Mouse (Mus musculus): ENCODE measurements around the gene Lats2. TPM values are rescaled to one million over a fixed set of nuclear protein-coding genes. Genes with fewer than 3 reads are reported as not detected.
"Not testable (repeated sequence)": the region's sequence is repeated elsewhere in the genome, so short reads cannot be mapped to it uniquely, and the experiment has no call there.

Lats2 gene
- total RNA-seq, 2 experiments from 2014 or later = 3.2 to 11.0 TPM

DNA sequence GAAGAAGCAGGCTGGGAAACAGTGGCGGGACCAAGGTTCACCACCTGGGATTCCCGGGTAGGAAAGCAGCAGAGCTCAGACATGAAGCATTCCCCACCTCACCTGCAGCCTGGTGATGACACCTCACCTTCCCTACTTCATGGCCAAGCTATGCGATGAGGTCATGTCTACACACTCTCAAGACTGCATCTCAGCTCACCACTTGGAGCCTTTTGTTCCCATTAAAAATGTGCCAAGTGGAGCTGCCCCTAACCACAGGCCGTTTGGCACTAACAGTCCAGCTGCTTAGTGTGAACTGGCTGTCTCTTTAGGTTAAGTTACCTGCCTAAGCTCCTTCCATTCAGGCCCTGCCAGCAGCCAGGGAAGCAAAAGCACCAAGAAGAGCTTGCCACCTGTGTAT is 53.1 kb downstream of the Lats2 start:
- ATAC-seq (replicated peaks; ENCODE audit: low FRiP score, low TSS enrichment, poor library complexity, severe bottlenecking) = no peak

DNA sequence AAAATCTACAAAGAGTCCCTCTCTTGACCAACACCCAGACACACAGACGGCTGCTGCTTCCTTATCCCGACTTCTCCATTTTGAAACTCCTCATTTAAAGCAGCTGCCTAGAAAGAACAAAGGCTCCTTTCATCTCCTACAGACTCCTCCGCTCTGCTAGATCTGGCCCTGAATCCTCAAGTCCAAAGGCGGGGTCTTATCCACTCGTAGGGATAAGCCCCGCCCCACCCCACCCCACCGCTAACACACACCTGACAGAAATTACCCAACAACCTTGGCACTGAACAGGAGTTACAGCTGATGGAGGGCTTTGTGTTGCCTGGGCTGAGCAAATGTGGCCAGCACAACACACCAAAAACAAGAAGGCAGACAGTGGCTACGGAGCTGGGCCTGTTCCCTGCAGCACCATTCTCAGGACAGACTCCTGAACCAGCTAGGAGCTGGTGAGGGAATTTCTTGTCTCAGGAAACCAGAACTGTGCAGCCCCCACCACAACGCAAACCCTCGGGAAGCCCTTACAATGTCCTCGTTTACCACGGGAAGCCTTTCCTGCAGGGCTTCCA is 56.2 kb downstream of the Lats2 start:
- no peak for ATAC-seq (replicated peaks; ENCODE audit: low FRiP score, low TSS enrichment, poor library complexity, severe bottlenecking)

DNA sequence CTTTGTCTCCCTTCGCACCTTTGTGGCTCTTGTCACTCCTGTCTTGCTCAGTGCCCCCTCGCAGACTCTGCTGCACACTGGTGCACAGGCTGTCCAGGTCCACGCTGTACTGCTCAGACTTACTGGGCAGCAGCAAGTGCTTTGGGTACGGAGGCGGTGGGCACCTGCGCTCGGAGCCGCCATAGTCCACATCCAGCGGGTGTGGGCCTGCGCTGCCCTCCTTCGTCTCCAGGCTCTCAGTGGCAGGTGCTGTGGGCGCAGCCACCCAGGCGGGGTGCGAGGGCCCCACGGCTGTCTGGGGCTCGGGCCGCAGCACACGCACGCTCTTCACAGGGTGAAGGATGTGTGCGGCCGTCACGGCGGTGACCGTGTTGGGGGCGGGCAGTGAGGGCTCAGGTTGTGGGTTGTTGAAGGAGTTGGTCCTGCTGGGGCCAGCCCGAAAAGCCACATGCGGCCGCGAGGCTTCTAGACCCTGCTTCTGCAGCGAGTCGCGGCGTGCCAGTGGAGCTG is 58.7 kb downstream of the Lats2 start:
- ATAC-seq (replicated peaks; ENCODE audit: low FRiP score, low TSS enrichment, poor library complexity, severe bottlenecking) = no peak

DNA sequence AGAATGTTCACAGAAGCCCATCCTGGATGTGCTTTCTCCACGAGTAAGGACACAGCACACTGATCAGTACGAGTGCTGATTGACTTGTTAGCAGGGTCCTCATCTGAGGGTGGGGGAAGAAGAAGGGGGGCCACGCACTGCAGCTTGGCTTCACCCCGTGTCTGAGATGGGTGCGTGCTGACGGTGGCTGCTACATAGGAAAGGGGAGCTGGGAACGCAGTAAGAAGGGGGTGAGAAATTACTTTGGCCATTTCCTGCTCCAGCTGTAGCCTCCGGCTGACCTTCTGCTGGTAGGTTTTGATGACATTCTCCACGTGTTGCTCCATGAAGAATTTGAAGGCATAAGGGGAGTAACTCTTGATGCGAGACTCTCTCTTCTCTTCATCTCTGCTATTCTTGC is 59.2 kb downstream of the Lats2 start:
- no peak for ATAC-seq (replicated peaks; ENCODE audit: low FRiP score, low TSS enrichment, poor library complexity, severe bottlenecking)

DNA sequence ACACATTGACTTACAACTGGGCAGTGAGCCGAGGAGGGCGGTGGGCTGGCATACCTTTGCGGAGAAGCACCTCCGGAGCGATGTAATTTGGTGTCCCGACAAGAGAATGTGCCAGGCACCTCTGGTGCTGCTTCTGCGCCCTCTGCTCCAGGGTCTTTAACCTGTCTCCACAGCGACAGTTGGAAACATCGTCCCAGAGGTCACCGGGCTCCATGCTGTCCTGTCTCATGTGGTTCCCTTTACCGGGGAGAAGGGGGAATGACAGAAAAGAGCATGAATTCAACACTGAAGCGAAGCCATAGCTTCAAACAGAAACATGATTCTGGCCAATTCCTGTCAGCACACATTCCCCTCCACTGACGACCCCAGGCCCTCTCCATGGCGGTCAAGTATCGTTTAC is 62.1 kb downstream of the Lats2 start:
- ATAC-seq (replicated peaks; ENCODE audit: low FRiP score, low TSS enrichment, poor library complexity, severe bottlenecking) = no peak

DNA sequence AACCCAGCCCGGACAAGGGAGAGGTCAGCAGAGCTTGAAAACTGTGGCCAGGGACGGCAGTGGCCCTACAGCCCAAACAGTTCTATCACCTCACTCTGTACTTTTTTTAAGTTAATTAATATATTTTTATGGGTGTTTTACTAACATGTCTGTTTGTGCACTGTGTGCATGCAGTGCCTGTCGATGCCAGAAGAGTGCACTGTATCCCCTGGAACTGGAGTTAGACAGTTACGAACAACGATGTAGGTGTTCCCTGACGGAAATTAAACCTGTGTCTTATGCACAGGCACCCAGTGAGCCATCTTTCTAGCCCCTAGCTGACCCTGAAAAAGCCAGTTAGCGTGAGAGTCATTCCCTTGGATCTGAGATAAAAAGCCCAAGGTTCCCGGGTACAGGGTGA is 62.6 kb downstream of the Lats2 start:
- ATAC-seq (replicated peaks; ENCODE audit: low FRiP score, low TSS enrichment, poor library complexity, severe bottlenecking) = no peak

DNA sequence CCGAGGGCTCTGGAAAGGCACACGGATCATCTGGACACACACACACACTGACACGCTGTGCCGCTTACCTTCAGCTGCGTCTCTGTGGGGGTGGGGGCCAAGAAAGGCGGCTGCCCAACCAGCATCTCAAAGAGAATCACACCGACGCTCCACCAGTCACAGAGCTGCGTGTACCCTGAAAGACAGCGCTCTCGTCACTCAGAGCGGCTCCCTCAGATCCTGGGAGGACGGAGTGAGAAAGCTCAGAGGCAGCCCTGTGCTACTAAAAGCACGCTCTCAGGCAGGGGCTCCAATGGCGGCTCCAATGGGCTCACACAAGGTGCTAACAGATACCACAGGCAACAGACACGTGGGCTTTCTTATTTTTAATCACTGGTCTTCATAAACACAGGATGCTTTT is 63.9 kb downstream of the Lats2 start:
- no peak for ATAC-seq (replicated peaks; ENCODE audit: low FRiP score, low TSS enrichment, poor library complexity, severe bottlenecking)

DNA sequence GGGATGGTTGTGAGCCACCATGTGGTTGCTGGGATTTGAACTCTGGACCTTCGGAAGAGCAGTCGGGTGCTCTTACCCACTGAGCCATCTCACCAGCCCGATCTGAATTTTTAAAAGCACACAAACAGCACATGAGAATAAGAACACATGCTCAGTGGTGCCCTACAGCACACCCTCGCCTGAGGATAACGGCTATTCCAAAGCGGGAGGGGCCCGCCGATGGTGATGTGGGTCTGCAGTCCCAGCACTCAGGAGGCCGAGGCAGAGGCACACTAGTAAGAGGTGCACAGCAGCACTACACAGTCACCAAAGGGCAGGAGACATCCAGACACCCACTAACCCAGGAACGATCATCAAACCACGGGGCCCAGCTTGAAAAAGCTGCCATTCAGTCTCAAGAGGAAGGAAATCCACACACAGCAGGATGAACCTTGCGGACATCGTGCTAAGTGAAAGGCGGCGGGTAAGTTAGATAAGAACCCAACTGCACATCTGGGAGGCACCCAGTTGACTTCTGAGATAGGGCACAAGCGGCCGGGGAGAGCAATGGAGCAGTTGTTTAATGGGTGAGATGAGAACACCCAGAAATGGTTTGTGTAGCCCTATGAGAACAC is 65.6 kb downstream of the Lats2 start:
- peak; percentile 94 for ATAC-seq (replicated peaks; ENCODE audit: low FRiP score, low TSS enrichment, poor library complexity, severe bottlenecking)

DNA sequence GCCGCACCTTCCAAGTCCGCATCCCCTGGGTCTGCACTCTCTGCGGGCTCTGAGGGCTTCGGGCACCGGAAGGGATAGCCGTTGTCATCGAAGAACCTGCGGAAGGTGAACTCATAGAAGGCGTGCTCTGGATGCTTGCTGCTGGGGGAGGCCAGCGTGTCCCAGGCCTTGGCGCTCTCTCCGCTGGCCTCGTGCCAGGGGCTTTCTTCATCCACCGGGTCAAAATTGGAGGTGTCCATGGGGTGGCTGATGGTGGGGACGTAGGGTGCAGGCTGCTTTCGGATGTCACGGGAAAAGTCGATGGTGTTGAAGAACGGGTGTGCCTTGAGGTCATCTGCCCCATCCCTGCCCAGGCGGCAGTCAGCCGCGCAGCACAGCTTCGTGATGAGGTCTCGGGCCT is 66.9 kb downstream of the Lats2 start:
- ATAC-seq (replicated peaks; ENCODE audit: low FRiP score, low TSS enrichment, poor library complexity, severe bottlenecking) = no peak

DNA sequence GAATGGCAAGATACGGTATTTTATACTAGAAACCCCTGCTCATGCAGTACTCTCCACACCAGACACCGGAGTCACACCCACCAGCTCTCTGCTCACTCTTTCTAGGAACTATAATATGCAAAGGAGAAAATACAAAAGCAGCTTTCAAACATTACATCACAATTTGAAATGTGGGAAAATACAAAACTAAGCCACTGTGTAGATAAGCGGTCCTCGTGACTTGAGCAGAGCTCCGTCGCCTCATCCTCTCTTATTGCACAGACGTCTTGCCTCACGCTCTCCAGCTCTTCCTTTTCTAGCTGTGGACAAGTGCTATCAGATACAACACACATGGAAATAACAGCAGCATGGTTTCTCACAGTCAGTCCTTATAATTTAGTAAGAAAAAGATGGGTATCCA is 67.5 kb downstream of the Lats2 start:
- ATAC-seq (replicated peaks; ENCODE audit: low FRiP score, low TSS enrichment, poor library complexity, severe bottlenecking) = no peak

DNA sequence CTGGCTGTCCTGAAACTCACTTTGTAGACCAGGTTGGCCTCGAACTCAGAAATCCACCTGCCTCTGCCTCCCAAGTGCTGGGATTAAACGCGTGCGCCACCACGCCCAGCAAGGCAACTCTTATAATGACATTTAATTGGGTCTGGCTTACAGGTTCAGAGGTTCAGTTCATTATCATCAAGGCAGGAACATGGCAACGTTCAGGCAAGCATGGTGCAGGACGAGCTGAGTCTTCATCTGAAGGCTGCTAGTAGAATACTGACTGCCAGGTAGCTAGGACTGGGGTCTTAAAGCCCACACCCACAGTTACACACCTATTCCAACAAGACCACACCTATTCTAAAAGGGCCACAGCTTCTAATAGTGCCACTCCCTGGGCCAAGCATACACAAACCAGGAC is 70.1 kb downstream of the Lats2 start:
- not testable (repeated sequence) for ATAC-seq (replicated peaks; ENCODE audit: low FRiP score, low TSS enrichment, poor library complexity, severe bottlenecking)

DNA sequence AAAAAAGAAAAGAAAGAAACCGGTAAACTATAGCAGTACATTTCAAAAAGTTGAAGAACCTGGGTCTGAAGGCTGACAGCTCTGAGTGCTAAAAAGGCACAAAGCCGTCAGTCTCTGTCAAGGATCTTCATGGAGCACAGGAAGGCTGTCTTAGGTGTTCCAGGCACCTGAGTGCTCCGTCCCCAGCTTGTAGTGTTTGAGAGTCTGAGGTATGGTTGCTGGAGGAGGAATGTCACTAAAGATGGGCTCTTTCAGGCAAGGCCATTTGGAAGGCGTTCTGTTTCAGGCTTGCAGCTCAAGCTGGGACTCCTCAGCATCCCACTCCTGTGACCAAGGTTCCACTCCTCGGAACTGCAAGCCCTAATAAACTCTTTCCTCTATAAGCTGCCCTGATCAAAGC is 70.7 kb downstream of the Lats2 start:
- ATAC-seq (replicated peaks; ENCODE audit: low FRiP score, low TSS enrichment, poor library complexity, severe bottlenecking) = no peak

DNA sequence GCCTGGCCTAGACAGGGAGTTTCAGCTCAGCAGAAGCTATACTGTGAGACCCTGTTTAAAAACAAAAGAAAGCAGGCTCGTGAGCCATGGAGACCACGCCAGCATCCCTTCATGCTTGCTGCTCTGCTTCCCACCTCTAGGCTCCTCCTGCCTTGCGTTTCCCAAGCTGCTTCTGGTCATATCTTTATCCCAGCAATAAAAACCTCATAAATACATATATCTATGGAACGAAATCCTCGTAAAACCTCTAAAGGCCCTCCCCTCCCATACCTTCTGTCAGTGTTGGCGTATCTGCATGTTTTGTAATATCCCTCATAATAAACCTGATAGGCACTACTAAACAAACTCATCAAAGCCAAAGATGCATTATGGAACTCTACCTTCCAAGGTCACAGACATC is 71.5 kb downstream of the Lats2 start:
- no peak for ATAC-seq (replicated peaks; ENCODE audit: low FRiP score, low TSS enrichment, poor library complexity, severe bottlenecking)

DNA sequence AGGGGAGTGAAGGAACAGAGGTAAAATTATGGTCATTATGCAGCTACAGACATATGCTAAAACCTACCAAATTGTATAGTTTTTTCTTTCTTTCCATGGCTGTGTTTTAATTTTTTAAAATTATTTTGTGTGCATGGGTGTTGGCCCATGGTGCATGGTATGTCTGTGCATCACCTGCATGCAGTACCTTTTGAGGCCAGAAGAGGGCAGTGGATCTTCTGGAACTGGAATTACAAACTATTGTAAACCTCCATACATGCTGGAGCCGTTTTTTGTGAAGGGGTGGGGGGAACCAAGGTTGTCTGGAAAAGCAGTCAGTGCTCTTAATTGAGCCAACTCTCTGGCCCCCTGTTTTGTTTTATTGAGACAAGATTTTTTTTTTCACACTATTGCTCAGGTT is 73.6 kb downstream of the Lats2 start:
- peak; percentile 79 for ATAC-seq (replicated peaks; ENCODE audit: low FRiP score, low TSS enrichment, poor library complexity, severe bottlenecking)

DNA sequence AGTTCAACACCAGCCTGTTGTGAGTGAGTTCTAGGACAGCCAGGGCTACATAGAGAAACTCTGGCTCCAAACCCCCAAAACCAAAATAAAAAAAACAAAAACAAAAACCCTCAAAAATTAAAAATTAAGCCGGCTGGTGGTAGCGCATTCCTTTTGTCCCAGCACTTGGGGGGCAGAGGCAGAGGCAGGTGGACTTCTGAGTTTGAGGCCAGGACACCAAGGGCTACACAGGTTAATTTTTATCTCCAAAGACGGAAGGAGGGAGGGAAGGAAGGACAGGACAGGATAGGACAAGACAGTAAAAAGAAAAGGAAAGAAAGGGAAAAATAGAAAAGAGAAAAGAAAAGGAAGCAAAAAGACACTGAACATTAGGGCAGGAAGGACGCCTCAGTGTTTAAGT is 75.4 kb downstream of the Lats2 start:
- ATAC-seq (replicated peaks; ENCODE audit: low FRiP score, low TSS enrichment, poor library complexity, severe bottlenecking) = no peak

DNA sequence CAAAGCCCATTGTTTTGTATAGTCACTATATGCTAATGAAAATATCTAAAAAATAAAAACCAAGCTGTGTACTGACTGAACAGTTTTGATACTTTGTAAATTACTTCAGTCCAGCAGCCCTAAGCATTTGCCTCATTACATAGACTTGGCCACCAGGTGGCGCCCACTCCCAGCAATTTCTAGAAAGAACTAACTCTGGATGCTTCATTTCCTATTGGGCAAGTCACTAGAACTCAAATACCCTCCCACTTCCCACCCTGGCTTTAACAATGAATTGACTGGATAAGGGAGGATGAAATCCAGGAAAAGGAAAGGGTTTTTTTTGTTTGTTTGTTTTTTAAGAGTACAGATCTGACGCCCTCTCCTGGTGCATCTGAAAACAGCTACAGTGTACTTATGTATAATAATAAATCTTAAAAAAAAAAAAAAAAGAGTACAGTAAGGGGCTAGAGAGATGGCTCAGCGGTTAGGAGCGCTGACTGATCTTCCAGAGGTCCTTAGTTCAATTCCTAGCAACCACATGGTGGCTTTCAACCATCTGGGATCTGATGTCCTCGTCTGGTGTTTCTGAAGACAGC is 78.1 kb downstream of the Lats2 start:
- ATAC-seq (replicated peaks; ENCODE audit: low FRiP score, low TSS enrichment, poor library complexity, severe bottlenecking) = peak; percentile 64

DNA sequence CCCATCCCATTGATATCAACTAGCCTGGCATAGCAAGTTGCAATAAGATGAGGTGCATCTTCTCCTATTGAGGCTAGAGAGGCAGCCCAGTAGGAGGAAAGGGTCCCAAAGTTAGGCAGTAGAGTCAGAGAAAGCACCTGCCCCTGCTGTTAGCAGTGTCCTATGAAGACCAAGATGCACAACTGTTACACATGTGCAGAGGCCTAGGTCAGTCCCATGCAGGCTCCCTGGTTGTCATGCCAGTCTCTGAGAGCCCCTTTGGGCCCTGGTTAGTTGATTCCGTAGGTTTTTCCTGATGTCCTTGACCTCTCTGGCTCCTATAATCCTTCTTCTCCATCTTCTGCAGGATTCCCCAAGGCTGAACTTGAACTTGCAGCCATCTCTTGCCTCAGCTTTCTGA is 78.7 kb downstream of the Lats2 start:
- no peak for ATAC-seq (replicated peaks; ENCODE audit: low FRiP score, low TSS enrichment, poor library complexity, severe bottlenecking)

DNA sequence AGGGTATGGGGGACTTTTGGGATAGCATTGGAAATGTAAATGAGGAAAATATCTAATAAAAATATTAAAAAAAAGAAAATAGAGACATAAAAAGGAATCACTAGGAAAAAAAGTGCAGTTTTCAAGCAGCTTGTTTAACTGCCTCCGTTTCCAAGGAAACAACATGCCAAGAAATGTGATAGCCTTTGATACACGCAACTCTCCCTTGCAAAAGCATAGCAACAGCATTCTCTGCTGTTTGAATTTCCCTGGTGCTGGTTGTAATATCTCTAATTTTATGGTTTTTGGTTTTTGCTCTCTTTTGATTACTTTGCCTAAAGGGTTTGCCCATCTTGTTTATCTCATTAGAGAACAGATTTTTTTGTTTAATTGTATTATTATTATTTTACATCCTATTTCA is 82.7 kb downstream of the Lats2 start:
- ATAC-seq (replicated peaks; ENCODE audit: low FRiP score, low TSS enrichment, poor library complexity, severe bottlenecking) = no peak

DNA sequence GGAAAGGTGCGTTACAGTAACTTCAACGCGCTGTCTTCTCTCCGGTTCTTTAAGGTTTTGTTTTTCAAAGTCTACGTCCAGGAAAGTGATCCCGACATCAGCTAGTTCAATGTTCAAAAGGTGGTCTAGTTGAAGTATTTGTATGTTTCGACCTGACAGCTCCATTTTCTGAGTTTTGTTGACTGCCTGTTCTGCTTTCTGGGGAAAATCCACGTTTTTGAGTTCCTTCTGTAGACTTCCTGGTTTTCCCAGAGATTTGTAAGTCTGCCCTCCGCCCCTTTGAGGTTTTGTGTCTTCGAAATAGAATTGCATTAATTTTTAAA is 92.6 kb downstream of the Lats2 start:
- no peak for ATAC-seq (replicated peaks; ENCODE audit: low FRiP score, low TSS enrichment, poor library complexity, severe bottlenecking)

DNA sequence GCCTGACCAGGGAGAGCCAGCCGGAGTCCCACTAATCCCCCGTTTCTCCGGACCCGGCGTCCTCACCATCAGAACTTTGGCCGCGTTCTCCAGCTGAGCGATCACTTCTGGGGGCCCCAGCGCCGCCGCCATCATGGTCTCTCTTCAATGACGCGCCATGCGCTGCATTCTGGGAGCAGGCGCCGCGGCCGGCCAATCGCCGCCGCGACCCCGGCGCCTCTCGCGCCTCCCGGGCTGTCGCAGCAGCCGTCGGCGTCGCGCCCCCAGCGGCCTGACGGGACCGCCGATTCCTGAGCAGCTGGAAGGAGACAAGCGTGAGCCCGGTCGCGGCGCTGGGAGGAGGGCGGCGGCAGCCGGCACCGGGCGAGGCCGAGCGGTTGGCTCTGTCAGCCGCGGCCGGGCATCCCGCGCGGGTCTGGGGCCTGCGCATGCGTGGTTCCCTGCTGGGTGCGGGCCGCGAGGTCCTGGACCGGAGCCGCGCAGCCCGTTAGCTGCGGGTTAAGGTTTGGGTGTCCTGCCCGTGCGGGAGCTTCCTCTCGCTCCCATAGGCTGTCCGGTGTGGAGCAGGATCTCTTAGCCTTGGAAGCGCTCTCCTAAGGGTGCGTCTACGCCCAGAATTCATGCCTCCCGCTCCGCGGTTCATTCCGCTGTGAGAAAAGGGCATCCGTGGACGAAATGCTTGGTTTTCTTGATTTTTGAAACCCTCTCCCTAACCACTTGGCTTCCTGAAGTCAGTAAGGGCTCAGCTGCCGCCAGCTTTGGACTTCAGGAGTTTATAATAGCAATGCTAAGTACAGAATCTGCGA is 93.2 kb downstream of the Lats2 start, which contains the start of gene Xpo4:
TSS of gene Xpo4 (minus strand) at position 609 of the 806 bp plus-strand sequence.
- peak; percentile 77 for ATAC-seq (replicated peaks; ENCODE audit: low FRiP score, low TSS enrichment, poor library complexity, severe bottlenecking)

All from megakaryocyte-erythroid progenitor cell, adult 5-6 weeks (primary cell).